Mouse (Mus musculus) spleen, adult 2 months (tissue): ENCODE results near the gene Lrrc71.

Source experiments
- CTCF ChIP-seq: fragments of 200-500 bp; IDR thresholded peaks from 2 replicates; pipeline ENCODE4 v1.5.1; 2011; ENCODE audit warnings: mild to moderate bottlenecking, inconsistent platforms; ENCODE audit not compliant: insufficient read depth, insufficient read length, insufficient replicate concordance; ENCODE audit errors: extremely low read depth
- POLR2A ChIP-seq: fragments of 200-500 bp; IDR thresholded peaks from 2 replicates; pipeline ENCODE4 v1.6.1; 2011; ENCODE audit warnings: low read depth, low read length, inconsistent platforms

DNA sequence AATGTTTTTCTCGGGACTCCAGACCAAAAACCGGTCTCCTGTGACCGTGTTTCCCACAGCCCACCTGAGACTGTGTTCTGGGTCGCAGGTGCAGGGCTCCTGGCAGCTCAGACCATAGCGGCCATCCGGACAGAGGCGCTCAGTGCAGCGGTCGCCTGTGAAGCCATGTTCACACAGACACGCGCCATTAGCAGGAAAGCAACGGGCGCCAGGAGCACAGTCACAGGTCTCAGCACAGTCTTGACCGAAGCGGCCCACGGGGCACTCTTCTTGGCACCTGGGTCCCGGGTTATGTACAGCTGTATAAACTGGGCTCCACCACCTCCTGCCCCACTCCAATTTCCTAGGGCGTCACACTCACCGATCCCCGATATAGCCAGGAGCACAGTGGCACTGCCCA lies 8.1 kb upstream of the Lrrc71 start:
- no peak for TF ChIP-seq CTCF
- TF ChIP-seq POLR2A, result no peak
